Mouse (Mus musculus): ENCODE measurements at regions not wholly inside any gene's neighbourhood (a gene's known extent, or its start where the extent isn't known, plus 50 kb on each side); places are given as distances from the start of the nearest gene placed in this dataset.

DNA sequence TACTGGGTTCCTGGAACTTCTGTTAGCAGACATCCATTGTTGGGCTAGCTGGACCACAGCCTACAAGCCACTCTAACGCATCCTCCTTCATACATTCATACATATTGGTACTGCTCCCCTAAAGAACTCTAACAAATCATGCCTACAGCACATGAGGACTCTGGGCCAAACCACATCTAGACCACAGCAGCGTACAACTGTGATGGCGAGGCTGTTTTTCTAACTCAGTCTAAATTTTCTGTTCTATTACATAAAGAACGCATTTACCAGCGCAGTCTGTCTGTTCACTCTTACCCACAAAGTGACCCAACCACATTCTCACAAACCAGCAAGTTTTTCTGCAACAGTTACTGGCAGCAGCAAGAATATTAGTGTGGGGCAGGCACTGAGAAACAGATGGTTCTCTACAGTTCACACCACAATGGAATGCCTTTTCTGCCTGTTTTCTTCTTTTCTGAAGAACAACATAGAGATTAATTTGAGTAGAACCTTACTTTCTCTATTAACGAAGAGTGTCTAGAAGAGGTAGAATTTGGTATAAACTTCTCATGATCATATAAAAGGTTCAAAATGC lies 648.2 kb upstream of the Cdh11 start:
- no peak for DNase-seq (ENCODE audit: low spot score)

DNA sequence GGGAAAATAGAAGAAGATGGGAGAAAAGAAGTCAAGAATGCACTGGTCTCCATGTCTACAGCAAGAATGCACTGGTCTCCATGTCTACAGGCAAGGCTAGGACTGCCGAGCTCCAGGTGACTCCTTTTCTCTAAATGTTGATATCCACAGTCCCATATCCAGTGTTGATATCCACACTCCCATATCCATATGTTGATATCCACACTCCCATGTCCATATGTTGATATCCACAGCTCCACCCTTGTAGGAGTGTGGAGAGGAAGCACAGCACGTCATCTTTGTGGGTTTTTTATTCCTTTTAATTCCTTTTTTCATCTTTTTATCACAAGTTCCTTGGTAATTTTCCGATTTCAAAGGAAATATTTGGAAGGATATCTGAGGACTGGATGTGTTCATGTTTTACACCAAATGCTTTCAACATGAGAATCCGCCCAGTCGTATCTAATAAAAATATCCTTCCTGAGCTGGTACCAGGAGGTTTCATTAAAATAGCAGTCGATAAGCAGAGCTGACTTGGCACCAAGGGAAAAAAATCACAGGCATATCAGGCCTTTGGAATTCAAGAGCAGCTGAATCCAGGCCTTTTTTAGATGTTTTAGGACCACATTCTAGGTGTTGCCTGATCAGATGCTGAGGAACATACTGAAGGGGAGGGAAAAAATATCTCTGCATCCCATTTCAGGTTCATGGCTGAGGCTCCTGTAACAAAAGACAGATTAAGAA lies 653.7 kb upstream of the Cdh11 start:
- no peak for DNase-seq (ENCODE audit: low spot score)

DNA sequence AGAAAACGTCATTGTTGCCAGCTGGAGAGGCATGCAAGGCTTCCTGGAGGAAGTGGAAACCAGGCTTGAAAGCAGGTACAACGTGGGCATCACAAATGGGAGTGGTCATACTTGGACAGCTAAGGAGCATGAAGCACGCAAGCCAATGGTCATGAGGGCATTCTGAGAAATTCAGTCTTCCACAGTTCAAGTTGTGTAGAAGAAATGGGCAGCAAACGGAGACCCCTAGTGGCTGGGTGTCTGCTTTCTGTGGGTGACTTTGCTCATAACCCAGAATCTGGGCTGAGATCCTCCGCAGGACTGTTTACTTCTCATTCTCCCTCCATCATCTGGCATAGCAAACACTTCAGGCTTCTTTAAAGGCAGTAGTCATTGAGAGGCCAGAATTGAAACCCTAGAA lies 655.7 kb upstream of the Cdh11 start:
- no peak for DNase-seq (ENCODE audit: low spot score)

DNA sequence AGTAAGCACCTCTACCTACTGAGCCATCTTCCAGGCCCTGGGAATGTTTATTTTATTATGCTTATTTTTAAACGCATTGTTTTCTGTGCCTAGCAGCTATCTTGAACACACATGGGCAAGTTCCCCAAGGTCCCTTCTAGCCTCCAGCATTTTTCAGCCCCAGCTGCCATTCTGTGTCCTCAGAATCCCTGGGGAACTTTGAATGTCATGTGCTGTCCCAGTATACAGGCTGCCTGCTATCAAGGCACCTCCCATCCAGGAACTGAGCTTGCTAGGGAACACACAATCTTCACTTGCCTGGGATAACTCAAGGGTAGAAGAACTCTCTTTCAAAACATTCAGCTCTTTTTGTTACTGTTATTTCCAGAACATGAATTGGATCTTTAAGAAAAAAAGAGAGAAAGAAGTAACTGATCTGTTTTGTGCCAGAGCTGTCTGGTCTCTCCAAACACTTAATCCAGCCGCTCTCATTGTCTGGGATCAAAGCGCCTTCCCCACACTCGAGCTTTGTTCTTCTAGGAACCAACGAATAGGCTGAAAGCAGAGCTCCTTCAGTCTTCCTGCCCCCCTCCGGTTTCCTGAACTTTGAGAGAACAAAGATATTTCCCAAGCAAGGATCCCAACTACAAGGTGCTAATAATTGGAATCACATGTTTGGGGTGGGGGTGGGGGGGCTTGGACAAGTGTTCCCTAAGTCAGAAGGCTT lies 657.1 kb upstream of the Cdh11 start:
- DNase-seq (ENCODE audit: low spot score): no peak

DNA sequence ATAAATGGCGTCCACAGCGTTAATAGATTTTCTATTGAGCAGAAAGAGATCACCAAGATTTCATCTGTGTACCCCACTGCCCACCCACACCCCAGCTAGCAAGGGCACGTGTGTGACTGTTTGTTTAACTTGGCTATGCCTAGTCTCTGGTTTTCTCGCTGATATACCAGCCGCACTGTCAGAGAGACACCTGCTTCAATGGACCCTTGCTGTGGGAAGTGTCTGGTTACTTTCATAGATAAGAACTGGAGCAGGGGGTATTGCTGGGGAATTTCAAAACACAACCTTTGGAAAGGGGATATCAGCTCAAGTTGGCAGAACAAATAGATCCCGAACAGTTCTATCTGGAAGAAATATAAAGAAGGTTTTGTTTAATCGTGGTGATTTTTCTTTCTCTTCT lies 656.8 kb upstream of the Cdh5 start:
- DNase-seq (ENCODE audit: low spot score): no peak

DNA sequence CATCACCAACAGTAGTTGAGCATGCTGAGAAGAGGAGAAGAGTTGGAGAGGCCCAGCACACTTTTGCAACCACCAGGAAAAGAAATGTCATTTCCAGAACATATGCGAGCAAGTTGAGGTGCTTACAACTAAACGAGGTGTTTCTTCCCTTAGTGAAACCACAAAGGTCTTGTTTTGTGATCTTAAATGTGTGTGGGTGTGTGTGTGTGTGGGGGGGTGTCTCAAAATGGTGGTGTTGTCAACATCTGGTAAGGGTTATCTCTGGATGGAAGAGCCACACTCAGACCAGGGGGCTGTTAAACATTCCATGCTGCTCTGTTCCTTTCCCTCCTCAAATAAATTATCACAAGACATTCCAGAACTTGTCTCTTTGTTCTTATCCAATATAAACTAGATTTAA lies 656.0 kb upstream of the Cdh5 start:
- no peak for DNase-seq (ENCODE audit: low spot score)

DNA sequence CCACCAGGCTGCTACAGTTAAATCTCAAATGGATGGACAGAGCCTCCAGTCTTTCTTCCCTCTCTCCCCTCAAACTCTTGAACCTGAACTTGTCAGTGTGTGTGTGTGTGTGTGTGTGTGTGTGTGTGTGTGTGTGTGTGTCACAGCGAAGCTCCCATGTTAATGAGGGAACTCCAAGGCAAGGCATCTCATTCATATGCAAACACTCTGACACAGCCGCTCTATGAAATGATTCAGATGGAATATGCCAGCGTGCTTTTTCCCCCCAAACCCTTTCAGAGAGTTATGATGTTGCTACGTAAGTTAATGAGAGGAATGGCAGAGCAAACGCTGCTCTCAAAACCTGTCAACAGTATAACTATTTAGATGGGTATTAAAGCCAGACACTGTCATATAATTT lies 653.5 kb upstream of the Cdh5 start:
- no peak for DNase-seq (ENCODE audit: low spot score)

DNA sequence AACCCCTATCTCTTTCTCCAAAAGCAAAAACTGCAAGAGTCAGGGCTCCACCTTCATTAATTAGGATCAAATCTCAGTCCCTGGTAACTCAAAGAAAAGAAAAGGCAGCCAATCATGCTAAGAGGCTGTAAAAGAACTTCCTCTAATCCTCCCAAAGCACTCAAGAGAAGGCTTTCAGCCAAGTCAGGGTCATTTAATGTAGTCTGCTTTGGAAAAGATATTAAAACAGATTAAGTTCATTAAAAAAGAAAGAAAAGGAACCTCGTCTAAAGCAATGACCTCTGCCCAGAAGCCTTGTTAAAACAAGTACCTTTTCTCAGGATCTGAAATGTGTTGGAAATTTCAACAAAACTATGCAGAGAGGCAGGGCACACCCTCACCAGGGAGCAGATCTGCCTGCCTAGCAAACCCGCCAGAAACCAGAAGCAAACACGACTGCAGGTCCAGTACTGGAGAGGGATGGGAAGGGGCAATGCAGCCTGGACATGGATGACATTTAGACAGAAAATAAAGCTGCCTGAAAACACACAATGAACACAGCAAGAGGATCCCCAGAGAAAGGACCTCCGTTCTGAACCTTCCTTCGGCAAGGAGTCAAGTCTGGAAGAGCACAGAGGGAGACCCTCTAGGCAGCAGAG lies 649.9 kb upstream of the Cdh5 start:
- no peak for DNase-seq (ENCODE audit: low spot score)

DNA sequence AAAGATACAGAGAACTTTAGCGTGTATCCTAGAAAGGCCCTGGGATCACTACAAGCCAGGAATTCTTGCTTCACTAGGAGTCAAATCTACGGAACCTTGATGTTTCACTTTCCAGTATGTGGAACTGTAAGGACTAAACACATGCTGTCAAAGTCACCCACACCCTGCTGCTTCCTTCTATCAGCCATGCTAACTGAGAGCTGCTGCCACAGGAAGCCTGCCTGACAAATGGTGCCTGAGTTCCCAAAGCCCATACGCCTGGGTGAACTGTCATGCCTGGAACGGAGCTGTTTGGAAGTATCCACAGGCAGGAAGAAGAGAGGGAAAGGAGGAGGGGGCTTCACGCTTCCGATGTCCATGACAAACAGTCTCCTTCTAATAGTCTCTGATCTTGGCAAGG lies 644.2 kb upstream of the Cdh5 start:
- no peak for DNase-seq (ENCODE audit: low spot score)

DNA sequence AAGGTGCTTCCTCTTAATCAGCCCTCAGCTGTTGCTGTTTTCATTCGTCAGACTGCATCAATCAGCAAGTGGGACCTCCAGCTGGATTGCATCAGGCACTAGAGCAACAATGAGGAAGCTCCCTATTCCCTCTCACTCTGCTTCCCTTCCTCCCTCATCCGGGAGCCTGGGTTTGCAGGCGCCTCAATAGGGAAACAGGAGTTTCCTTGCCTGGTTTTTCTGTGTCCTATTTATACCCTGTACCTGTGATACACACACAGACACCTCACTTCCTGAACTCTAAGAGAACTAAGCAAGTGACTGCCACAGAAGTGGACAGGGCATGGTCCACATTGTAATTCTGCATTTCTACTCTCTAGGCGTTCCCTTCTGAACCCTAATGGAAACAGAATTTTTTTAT lies 637.9 kb upstream of the Cdh5 start:
- no peak for DNase-seq (ENCODE audit: low spot score)

DNA sequence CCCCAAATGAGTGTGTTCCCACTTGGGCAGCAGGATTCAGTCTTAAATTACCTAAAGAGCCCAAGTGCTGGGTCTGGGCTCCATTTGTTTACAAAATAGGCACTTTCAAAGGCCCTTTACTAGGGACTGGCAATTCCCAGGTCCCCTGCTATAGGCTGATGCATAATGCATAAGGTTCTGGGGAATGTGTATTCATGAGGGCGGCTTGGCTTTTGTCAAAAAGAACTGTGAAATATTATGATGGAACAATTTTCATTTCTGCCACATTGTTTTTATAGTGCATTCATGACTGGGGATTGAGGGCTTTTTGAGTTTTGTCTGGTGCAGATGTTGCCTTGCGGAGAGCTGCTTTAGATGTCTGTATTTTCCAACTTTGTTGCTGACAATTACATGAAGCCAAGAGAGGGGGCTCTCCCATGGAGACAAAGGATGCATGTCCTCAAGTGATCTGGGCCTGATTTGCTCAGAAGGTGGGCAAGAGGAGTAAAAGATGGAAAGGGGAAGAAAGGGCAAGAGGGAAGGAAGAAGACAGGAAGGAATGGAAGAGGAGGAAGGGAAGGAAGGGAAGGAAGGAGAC lies 636.6 kb upstream of the Cdh5 start:
- no peak for DNase-seq (ENCODE audit: low spot score)

DNA sequence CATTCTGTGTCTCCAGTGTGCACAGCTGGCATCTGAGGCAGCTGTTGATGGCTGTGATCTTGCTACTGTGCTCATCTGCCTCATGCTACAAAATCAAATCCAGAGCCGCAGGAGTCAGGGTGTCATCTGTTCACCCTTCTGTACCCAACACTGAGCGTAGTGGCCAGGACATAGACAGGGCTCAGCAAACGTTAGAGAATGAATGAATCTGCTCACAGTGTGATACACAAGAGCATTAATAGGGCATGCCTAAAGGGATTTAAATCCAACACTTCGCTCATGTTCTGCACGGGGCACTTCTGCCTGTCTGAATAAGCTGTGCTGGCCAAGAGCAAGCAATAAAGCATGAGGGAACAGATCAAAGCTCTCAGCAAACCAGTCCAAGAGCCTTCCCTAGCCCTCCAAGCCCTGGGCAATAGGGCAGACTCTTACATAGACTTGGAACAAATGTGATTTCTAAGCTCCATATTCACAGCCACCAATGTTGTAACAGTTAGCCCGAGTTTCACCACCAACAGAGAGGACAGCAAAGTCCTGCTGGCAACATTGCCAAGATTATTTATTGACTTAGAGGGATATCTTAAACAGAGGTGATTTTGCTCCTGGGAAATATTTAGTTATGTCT lies 633.8 kb upstream of the Cdh5 start:
- no peak for DNase-seq (ENCODE audit: low spot score)

DNA sequence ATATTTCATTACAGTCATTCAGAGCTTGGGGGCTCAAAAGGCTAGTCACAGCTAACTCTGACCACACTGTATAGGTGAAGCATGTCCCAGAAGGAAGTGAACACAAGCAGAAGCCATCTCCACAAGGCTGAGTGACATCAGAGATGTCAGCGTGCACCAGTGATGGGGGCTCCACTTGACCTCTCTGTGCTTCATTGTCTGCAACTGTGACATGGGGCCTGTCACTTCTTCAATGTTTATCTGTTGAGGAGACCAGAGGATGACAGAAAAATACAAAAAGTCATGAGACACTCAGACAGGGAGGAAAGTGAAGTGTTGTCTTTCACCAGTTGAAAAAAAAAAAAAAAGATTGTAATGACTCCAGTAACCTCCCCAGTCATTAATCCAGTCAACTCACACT lies 632.4 kb upstream of the Cdh5 start:
- DNase-seq (ENCODE audit: low spot score): no peak

DNA sequence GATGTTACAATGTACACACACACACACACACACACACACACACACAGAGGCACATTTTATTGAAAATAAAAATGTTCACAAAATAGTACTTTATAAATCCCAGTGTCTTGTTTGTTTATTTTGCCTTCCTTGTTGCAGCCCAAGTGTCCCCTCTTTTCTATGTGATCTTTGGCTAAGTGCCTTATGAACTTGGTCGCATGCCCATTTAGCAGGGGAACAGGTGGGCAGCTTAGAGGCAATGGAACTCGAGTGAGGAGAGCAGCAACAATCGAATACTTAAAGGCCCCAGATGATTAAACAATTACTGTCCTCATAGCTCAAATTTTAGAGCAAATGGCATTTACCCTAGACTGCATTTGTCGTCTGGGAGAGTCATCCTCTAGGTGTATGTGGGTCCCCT lies 631.1 kb upstream of the Cdh5 start:
- no peak for DNase-seq (ENCODE audit: low spot score)

DNA sequence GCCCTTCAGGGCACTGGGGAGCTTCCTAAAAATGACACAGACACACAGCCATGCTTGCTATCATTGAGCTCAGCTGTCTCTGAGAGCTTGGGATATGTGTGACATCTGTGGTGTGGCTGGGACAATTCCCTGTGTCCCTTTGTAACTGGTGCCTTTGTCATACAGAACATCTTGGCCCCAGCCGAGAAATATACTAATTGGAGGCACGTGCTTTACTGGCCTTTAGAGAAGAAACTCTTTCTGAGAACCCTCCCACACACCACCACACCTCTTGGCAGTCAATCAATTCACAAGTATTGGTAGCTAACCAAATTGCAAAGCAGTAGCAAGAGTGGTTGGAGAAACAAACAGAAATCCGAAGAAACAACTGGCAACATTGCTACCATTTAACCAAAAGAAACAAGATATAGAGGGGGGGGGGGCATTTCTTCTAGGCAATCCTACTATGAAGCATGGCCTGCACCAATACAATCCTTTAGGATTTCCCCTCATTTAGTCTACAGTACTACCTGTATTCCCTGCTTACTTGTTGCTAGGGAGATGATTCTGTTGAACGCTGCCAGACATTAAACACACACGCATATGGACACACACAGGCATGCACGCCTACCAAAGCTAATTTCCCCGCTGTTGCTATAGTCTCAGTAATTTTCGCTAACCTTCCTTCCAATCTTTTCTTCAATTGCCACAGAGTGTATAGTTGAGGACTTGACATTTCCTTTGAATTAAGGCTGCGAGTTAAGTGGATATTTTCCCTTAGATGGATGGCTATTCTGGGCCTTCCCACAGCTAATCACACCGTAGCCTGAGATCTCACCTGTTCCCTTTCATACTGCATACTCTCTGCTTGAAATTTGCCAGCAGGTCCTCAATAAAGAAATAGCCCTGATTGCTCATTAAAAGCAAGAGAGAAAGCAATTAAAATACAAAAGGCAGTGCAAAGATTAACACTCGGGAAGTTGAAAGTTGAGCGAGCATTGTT lies 625.3 kb upstream of the Cdh5 start:
- DNase-seq (ENCODE audit: low spot score): no peak

DNA sequence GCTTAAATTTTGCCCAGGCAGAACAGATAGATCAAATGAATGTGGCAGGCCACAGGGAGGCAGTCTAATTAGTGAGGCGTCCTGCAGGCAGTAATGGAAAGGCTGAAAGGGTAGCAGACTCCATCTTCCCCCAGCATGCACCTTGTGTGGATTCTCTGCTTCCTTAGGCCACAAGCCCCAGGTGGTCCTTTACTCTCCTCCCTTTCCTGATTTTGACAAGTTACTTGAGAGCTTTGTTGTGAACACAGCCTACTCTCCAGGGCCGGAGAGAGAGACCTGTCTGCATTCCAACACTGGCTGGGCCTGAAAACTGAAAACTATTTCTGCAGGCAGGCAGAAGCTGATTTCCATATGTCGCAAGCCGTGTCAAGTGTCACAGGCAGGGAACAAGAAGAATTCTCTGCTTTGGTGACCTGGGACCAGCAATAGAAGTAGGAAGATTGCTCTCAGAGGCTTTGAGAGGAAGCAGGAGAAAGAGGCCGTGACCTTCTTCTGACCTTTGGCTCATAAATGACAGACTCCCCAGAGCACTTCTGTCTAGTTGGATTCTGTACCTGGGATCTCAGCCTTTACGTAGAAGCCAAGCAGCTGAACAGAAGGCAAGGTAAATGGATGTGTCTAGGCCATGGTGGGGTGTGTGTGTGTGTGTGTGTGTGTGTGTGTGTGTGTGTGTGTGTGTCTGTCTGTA lies 619.2 kb upstream of the Cdh5 start:
- no peak for DNase-seq (ENCODE audit: low spot score)

DNA sequence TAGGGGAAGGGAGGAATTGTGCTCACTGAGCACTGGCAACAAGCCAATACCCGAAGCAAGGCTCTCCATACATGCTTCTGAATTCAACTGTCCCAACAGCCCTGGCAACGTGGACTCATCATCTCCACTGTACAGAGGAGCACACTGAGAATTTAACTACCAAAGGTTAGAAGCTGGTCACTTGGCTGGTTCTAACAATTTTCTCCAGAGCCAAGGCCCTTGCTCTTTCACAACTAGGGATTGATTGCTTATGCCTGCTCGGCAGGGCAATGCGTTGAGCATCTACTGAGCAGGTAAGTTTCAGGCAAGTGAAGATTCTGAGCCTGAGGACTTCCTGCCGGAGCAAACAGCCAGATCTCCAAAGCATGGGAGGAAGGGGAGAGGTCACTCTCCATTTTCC lies 616.0 kb upstream of the Cdh5 start:
- no peak for DNase-seq (ENCODE audit: low spot score)

DNA sequence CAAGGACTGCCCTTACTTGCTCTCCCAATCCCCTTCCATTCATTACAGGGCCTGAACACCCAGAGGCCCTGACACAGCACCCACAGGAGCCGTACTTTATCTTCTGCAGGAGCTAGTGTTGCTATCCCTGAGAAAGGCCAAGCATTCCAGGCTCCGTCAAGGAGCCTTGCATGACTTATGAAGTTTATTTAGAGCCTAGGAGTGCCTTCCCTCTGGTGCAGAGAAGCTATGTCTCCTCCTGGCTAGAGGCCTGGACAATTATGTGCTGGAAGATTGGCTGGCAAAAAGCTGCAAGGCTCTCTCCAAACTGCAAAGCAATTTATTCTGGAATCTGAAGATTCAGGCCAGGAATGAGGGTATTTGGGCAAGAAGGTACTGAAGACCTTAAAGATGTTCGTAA lies 612.0 kb upstream of the Cdh5 start:
- no peak for DNase-seq (ENCODE audit: low spot score)

DNA sequence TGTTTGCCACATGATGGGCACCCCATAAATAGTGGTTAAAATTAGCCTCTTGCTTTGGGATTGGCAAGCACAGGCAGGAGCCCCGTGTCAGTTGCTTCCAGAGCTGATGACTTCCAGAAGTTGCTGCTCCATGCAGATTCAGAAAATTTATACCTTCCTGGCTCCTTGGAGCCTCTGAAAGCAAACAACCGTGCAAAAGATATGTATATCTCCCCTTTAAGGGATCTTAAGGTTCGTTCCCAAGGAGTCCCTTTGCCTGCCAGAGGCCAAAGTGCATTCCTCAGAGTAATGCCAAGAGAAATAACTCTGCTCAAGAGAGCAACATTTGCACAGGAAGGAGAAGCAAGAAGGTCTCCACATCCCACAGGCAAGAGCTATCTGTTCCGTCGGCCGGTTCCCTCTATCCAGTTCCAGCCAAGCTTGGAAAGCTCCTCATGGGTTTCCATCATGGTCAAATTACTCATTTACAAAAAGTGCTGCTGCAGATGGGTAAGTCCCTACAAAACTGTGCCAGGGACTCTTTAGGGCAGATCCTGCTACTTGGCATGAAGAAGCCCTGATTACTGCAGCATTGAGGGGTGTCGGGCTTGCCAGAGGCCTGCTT lies 608.4 kb upstream of the Cdh5 start:
- DNase-seq (ENCODE audit: low spot score): no peak

DNA sequence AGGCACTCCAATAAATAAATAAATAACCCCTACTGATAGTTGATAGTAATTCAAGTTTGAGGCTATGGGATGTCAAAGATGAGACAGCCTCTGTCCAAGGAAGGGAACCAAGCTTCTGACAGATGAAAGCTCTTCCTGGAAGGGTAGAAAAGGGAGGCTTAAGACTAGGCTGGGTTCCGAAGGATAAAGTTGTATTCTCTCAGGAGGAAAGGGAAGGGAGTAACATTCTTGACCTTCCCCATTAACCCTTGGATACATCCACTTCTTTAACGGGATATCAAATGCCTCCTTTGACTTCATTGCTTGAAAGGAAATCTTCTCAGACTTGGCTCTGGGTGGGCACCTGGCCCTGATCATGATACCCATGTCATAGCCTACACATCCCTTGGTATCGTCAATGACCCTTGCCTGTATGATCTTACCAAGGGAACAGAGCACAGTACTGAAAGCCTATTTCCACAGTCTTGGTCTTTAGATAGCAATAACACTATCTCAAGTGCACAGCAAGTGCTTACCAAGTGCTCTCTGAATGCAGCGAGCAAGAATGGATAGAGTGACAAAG lies 607.4 kb upstream of the Cdh5 start:
- no peak for DNase-seq (ENCODE audit: low spot score)

All from testis, postnatal 10 days (tissue).